Mouse (Mus musculus): ENCODE results near the gene Gm45713.

- TF ChIP-seq CTCF (IDR thresholded peaks at IDR 0.05) (no peak), EP300 (IDR thresholded peaks at IDR 0.05; ENCODE audit: insufficient read depth, low read depth, low read length) (no peak)
These were observed 58.2 kb downstream of the Gm45713 start for GRCm38 (mm10) chr7:45077829-45078228.
